Mouse (Mus musculus): Measurements from ENCODE around the gene Fkbp11.
"Not testable (repeated sequence)": the region's sequence is repeated elsewhere in the genome, so short reads cannot be mapped to it uniquely, and the experiment has no call there.

The Fkbp11 gene

GRCm38 (mm10) chr15:98727443-98728321 is at the start of gene Fkbp11:
Fkbp11 (minus strand) TSS chr15:98728198.
- DNase-seq (ENCODE audit: inconsistent ontology term), result peak; percentile 70

- no peak for DNase-seq (ENCODE audit: inconsistent ontology term)
Observed at GRCm38 (mm10) chr15:98777762-98778161, 49.8 kb upstream of the Fkbp11 start, which contains the start of gene Wnt10b. Wnt10b (minus strand) TSS chr15:98778150.

GRCm38 (mm10) chr15:98777005-98777616 is 49.1 kb upstream of the Fkbp11 start:
- no peak for DNase-seq (ENCODE audit: inconsistent ontology term)

- DNase-seq (ENCODE audit: inconsistent ontology term), result no peak
Observed at GRCm38 (mm10) chr15:98776280-98777004, 48.4 kb upstream of the Fkbp11 start.

- DNase-seq (ENCODE audit: inconsistent ontology term), result no peak
Observed at GRCm38 (mm10) chr15:98775533-98775932, 47.5 kb upstream of the Fkbp11 start.

- no peak for DNase-seq (ENCODE audit: inconsistent ontology term)
Observed at GRCm38 (mm10) chr15:98774096-98774495, 46.1 kb upstream of the Fkbp11 start.

GRCm38 (mm10) chr15:98772511-98773211 is 44.7 kb upstream of the Fkbp11 start:
- DNase-seq (ENCODE audit: inconsistent ontology term), result no peak

GRCm38 (mm10) chr15:98771813-98772425 is 43.9 kb upstream of the Fkbp11 start:
- no peak for DNase-seq (ENCODE audit: inconsistent ontology term)

- peak; percentile 73 for DNase-seq (ENCODE audit: inconsistent ontology term)
Observed at GRCm38 (mm10) chr15:98768259-98768658, 40.3 kb upstream of the Fkbp11 start.

- no peak for DNase-seq (ENCODE audit: inconsistent ontology term)
Observed at GRCm38 (mm10) chr15:98765929-98766328, 37.9 kb upstream of the Fkbp11 start.

GRCm38 (mm10) chr15:98762670-98763529 is 34.9 kb upstream of the Fkbp11 start, which contains the start of gene Arf3:
Arf3 (minus strand) TSS chr15:98763214.
- DNase-seq (ENCODE audit: inconsistent ontology term), result peak; percentile 96

- DNase-seq (ENCODE audit: inconsistent ontology term), result peak; percentile 94
Observed at GRCm38 (mm10) chr15:98762201-98762621, 34.2 kb upstream of the Fkbp11 start.

- no peak for DNase-seq (ENCODE audit: inconsistent ontology term)
Observed at GRCm38 (mm10) chr15:98754125-98754524, 26.1 kb upstream of the Fkbp11 start.

- DNase-seq (ENCODE audit: inconsistent ontology term), result no peak
Observed at GRCm38 (mm10) chr15:98753021-98753423, 25.0 kb upstream of the Fkbp11 start.

GRCm38 (mm10) chr15:98749093-98749492 is 21.1 kb upstream of the Fkbp11 start:
- no peak for DNase-seq (ENCODE audit: inconsistent ontology term)

- no peak for DNase-seq (ENCODE audit: inconsistent ontology term)
Observed at GRCm38 (mm10) chr15:98747296-98747695, 19.3 kb upstream of the Fkbp11 start.

GRCm38 (mm10) chr15:98746344-98746965 is 18.5 kb upstream of the Fkbp11 start:
- DNase-seq (ENCODE audit: inconsistent ontology term), result peak; percentile 18

GRCm38 (mm10) chr15:98743863-98744262 is 15.9 kb upstream of the Fkbp11 start:
- DNase-seq (ENCODE audit: inconsistent ontology term), result not testable (repeated sequence)

GRCm38 (mm10) chr15:98742766-98743428 is 14.9 kb upstream of the Fkbp11 start:
- DNase-seq (ENCODE audit: inconsistent ontology term), result no peak

All from Muller cell, postnatal 12 days (primary cell).